Mouse (Mus musculus): Measurements from ENCODE around the gene Phospho2. TPM values are rescaled to one million over a fixed set of nuclear protein-coding genes. Genes with fewer than 3 reads are reported as not detected.

The Phospho2 gene
- polyA plus RNA-seq (2017; shearing (Covaris generic)), result 10 to 100 TPM; 43.5 to 44.2 TPM

GRCm38 (mm10) chr2:69789429-69790069 lies at the start of gene Phospho2, which contains the start of gene Ccdc173:
Phospho2 (plus strand) TSS chr2:69789623.
Ccdc173 (minus strand) TSS chr2:69789575.

GRCm38 (mm10) chr2:69821711-69822110 lies 32.3 kb downstream of the Phospho2 start, which contains the start of gene Klhl23:
Klhl23 (plus strand) TSS chr2:69821944.

Other genes starting within 250 kb of the Phospho2 start
- under 1 TPM; 0.48 to 0.51 TPM for gene Lrp2, start 203.6 kb upstream of the Phospho2 start, polyA plus RNA-seq (2017; shearing (Covaris generic))
- gene Bbs5, start 142.5 kb upstream of the Phospho2 start, polyA plus RNA-seq (2017; shearing (Covaris generic)), result 1 to 10 TPM in 1 of 2 experiments, under 1 TPM in 1; 0.54 to 4.5 TPM
- under 1 TPM in 1 of 2 experiments, not detected in 1; 0.06 TPM for gene Klhl41, start 119.5 kb upstream of the Phospho2 start, polyA plus RNA-seq (2017; shearing (Covaris generic))
- gene Fastkd1, start 76.1 kb upstream of the Phospho2 start, polyA plus RNA-seq (2017; shearing (Covaris generic)), result 10 to 100 TPM in 1 of 2 experiments, 1 to 10 TPM in 1; 9.8 to 14.3 TPM
- 100 to 1,000 TPM; 183 to 197 TPM for gene Ppig, start 67.1 kb upstream of the Phospho2 start, polyA plus RNA-seq (2017; shearing (Covaris generic))
- gene Ccdc173, start within 50 bp of the Phospho2 start, polyA plus RNA-seq (2017; shearing (Covaris generic)), result 1 to 10 TPM; 3.9 to 4.2 TPM
- gene Klhl23, start 32.3 kb downstream of the Phospho2 start, polyA plus RNA-seq (2017; shearing (Covaris generic)), result under 1 TPM in 1 of 2 experiments, not detected in 1; 0.45 TPM
- 100 to 1,000 TPM; 346 to 364 TPM for gene Ssb, start 71.9 kb downstream of the Phospho2 start, polyA plus RNA-seq (2017; shearing (Covaris generic))
- gene Mettl5, start 96.0 kb downstream of the Phospho2 start, polyA plus RNA-seq (2017; shearing (Covaris generic)), result 10 to 100 TPM; 28.1 to 32.3 TPM
- 10 to 100 TPM; 19.5 to 24.8 TPM for gene Ubr3, start 107.6 kb downstream of the Phospho2 start, polyA plus RNA-seq (2017; shearing (Covaris generic))
- 10 to 100 TPM in 1 of 2 experiments, 1 to 10 TPM in 1; 9.3 to 22.8 TPM for gene Myo3b, start 249.5 kb downstream of the Phospho2 start, polyA plus RNA-seq (2017; shearing (Covaris generic))